Mouse (Mus musculus) neural tube, embryonic 10.5 days (tissue): ENCODE results near the gene Bcs1l.

ENCODE experiments used
- DNase-seq: peaks from one replicate; pipeline ENCODE4 v3.0.0-alpha.2; 2017; ENCODE audit warnings: low spot score; ENCODE audit errors: extremely low spot score

Gene Bcs1l

DNA sequence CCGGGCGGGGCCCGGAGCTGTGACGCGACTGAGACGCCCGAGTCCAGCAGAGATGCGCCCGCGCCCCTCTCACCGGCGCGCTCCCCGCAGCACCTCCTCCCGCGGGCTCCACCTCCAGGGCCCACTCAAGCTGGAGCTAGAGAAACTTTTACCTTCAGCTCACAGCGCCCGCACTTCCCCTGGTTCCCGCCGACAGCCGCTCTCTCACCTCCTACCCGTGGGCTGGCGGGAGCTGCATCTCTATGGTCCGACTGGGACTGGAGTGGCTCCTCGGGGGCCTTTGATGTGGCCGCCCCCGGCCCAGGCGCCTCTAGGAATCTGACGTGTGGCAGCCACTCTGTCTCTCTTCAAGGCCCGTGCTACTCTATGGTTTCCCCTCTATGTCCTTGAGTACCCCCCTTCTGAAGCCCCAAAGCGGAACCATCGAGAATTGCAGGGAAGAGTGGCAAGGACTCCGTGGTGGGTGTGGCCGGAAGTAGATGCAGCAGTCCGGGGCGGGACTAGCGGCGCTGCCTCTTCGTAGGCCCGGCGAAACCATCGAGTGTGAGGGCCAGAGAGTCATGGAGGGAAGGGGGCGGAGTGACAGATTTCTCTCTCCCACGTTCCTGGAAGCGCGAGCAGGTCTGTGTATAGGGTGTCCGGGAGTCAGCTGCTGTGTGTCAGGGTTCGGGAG, at the start of gene Bcs1l, which contains the start of gene Zfp142:
Gene Bcs1l, plus strand, starts transcription at position 517 of the 673 bp plus-strand sequence.
Gene Zfp142, minus strand, starts transcription at position 474 of the 673 bp plus-strand sequence.
- peak; percentile 99 for DNase-seq

DNA sequence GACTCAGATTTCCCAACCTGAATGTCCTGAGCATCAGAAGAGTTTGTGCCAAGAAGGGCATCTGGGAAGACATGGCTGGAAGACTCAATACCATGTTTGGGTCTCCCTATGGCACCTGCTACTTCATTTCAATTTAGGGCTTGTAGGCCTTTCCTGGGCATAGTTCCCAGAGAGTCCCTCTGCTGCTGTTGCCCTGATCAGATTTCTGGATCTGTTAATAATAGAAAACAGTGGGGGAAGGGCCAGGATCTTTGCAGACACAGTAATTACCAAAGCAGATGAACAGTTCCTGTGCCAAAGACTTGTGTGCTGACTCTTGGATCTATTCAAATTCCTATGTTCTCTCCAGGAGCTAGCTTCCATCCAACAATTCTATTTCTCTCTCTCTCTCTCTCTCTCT, 49.4 kb upstream of the Bcs1l start:
- no peak for DNase-seq

DNA sequence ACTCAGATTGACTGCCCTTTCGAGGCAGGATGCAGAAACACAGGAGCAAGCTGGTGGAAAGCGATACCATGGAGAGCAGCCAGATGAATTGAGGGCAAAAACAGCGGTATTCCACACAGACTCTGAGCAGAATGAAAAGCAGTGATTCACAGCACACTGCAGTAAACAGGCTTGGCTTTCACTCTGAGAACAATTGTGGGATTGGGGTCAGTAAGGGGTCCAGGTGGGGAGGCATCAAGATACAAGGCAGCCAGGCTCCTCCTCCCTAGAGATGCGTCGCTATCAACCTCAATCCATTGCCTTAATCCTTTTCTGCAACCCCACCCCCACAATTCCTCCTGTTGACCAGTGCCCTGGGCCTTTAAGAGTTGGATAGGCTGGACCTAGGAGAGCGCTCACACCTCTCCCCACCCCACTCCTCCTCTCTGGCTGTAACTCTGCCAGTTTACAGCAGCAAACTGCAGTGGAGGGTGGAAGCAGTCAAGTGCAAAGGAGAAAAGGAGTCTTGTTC, 45.6 kb upstream of the Bcs1l start, which contains the start of gene Plcd4:
Gene Plcd4, plus strand, starts transcription at position 438 of the 511 bp plus-strand sequence.
- no peak for DNase-seq

DNA sequence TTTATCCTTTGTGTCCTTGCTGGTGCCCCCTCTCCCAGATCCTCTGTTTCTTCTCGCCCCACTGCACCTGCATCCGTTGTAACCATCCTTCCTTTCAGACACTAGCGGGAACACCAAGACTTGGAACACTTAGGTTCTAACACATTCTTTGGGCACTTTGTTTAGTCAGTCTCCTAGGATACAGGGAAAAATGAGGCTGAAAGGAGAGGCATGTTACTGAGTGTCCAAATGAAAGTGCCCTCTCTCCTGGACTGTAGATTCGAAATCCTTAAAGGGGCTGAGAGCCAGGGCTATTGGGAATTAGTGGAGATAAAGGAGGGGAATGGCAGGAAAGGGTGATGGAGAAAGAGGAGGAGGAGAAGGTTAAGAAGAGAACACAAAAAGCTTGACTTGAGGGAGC, 43.9 kb upstream of the Bcs1l start, which contains the start of gene Usp37:
Gene Usp37, minus strand, starts transcription at position 101 of the 400 bp plus-strand sequence.
- no peak for DNase-seq

DNA sequence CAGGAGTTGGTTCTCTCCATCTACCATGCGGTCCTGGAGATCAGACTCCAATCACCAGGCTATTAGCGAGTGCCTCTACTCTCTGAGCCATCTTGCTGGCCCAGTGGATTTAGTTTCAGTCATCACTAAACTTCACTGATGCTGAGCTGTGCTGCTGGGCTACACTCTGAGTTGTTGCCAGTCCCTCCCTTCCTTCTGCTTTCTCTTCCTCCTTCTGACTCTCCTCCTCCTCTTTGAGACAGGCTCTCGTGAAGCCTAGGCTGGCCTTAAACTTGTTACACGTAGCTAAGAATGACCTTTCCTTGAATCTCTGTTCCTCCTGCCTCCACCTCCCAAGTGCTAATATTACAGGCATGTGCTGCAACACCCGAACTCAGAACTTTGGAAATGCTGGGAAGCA, 29.0 kb upstream of the Bcs1l start:
- DNase-seq: no peak

DNA sequence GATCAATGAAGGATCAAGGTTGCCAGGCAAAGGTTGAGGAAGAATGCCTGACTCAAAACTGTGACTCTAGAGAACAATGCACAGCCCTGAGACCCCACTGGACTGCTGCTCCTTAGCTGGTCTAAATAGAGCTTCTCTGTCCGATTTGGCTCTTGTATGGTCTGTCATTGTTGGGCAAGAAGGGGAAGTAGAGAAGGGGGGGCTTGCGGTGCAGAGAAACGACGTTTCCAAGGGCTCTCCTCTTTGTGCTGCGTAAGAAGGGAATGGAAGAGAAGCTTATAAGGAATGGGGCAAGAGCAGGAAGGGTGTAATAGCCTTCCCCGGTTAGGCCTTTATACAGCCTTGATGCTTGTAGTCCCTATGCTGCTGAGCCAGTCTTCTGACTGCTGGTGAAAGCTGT, 22.3 kb upstream of the Bcs1l start:
- no peak for DNase-seq

DNA sequence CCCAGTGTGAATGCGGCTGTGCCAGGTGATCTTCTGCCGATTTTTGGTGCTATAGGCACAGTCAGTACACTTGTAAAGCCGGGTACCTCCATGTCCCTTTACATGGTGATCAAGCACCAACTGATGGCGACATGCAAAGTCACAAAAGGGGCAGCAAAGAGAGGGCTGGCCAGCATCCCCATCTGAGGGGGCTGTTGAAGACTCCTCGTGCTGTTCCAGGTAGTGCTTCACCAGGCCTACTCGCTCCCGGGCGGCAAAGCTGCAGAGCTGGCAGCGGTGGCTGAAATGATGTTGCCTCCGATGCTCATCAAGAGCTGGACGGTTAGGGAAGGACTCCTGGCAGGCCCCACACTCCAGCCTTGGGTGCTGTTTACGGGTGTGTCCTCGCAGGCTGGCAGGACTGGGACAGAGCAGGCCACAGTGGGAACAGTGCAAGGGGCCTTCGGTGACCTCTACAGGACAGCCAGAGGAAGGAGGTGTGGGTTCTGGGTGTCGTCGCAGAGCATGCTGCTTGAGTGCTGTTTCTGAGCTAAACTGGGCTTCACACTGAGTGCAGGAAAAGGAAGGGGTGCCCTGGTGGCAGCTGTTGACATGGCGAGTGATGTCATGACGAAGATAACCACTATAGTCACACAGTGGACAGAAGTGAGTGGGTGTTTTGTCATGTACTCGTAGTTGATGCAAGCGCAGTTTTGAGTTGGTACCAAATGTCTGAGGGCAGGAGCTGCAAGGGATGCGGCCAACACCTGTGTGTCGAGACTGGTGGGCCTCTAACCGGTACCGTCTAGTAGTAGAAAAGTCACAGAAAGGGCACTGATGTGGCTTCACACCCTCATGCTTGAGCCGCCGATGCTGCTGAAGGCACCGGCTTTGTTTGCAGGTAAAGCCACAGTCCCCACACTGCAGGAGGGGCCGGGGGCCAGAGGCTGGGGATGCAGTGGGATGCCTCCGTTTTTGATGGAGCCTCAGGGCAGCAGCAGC, 18.1 kb upstream of the Bcs1l start:
- DNase-seq: no peak

DNA sequence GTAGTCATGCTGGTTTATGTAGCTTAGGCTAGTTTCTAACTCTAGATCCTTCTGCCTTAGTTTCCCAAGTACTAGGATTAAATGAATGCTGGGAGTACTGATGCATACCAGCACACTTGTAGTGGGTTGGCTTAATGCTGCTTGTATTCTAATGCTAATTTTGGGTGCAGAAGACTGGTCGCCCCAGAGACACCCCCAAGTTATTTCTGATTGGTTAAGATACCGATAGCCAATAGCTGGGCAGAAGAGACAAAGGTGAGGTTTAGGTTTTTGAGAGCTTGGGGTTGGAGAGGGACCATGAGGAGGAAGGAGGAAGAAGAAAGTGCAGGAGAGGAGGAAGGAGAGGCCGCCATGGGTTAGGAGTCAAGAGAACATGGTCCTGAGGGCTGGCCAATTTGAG, 5.5 kb upstream of the Bcs1l start:
- DNase-seq: no peak

DNA sequence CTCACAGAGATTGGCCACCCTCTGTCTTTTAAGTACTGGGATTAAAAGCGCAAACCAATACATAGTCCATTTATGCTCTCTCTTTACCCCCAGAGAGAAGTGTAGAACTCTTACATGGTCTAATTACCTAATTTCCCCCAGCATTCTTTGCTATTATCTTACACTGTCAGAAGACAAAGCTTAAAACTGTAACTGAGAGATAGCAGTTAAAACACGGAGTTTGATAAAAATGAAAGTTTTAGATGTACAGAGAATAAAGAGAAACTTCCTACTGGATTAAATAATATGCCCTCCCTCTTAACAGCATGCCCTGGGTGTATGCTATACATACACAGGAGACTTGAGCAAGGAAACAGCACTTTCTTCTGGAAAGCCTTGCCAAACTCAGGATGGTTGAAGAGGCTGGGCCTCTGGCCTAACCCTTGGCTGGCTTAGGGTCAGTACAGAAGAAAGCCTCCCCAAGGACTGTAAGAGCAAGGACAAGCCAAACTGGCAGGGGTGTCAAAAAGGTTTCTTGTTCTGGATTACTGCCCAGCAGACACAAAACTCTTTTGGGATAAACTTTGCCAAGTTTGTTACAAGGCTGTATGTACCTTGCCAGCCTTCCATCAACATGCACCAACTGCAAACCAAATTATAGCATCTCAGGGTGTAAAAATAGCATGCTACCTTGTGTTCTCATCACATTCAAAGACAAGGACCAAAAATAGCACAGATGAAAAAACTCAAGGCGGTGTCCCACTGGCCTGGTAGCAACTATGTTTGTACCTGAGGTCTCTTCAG, 3.3 kb upstream of the Bcs1l start:
- no peak for DNase-seq

DNA sequence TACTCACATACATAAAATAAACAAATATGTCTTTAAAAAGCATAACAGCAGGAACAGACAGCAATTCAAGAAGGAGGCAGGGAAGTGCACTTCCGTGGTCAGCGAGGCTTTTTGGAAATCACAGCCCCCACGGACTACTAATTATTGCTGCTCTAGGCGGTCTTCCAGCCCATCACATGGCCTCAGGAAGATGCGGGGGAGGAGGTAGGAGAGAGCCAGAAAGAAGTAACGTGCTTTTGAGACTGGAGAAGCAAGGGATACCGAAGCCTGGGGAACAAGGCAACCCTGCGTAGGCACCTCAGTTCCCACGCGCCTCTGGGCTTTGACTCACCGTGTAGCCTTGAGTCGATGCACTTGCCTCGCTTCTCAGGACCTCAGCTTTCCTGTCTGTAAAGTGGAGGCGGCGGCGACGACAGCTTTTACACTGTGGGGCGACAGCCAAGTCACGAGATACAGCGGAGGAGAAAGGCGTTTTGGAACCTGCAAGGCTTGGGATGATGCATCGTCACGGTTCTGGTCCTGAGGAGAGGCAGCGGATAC, 786 bp upstream of the Bcs1l start:
- no peak for DNase-seq

DNA sequence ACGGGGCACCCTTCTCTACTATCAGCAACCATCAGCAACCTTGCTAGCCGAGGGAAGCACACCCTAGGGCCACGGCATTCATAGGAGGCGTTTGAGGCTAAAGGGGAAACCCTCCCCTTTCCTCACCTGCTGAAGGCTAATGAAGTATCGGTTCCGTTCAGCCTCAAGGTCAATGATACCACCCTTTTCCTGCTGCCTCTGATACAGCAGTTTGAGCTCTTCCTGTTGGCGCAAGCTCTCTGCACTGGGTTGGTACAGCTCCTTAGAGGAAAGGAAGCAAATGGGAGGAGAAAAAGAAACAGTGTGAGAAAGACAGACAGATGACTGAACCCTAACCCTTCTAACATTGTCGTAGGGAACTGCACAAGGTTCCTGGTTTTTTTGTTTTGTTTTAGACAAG, 6.3 kb downstream of the Bcs1l start:
- DNase-seq: no peak

DNA sequence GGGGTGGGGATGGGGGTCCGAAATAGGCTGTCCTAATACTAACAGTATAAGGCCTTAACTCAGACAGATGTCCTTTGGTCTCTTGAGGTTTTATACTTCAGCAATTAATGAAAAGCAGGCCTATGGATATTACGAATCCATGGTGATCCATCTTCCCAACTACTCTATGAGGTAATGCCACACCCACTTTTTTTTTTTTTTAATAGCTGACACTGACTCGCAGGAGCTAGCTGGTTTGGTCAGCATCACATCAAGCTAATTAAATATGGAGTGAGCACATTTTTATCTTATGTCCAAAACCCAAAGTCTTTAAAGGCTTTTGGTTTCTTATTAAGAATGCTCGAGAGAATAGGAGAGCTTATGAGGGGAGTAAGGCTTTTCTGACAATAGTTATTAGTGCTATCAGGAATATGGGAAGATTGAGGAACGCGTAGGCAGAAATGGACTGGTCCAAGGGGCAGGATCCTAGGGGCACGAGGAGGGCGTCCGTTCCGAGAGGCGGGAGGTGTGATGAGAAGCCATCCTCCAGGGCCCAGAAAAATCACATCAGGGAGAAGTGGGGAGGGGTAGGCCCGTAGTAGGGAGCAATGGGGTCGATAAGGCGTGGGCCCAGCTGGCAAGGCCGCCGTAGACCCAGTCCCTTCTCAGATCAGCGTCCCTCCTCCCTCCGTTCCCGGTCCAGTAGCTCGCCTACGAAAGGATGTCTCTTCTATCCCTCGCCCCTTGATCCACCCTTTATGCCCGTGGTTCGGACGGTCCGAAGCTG, 12.6 kb downstream of the Bcs1l start:
- no peak for DNase-seq

DNA sequence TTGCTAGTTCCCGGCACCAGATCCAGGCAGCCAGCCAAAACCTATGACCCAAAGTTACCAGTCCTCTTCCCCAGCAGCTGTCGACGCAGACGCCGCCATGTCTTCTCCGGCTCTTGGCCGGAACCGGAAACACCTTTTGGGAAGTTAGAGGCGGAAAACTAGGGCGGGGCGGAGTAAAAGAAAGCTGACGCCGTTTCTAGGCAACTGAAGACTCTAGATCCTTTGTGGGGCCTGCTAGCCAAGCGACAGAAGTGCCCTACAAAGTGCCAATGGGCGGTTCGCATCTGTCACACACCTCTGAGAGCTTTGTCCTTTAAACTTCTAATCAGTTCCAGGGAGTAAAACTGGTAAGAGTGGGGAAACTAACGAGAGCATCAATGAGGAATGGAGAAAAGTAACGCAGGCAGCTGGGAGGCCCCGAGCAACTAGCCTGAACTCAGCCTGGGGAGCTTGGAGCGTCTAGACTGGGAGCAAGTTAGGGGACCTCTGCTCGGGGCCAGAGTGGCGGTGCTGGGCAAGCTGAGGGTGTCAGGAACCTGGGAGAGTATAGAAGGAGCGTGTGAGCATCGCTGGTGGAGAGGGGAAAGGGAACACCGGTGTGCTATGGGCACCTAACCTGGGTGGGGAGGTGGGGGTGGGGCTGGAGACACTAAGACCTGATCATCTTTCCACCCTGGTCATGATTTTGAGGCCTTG, 13.3 kb downstream of the Bcs1l start, which contains the start of the genes Rnf25 and Stk36:
Gene Rnf25, minus strand, starts transcription at position 131 of the 696 bp plus-strand sequence.
Gene Stk36, plus strand, starts transcription at position 179 of the 696 bp plus-strand sequence.
- DNase-seq: peak; percentile 81

DNA sequence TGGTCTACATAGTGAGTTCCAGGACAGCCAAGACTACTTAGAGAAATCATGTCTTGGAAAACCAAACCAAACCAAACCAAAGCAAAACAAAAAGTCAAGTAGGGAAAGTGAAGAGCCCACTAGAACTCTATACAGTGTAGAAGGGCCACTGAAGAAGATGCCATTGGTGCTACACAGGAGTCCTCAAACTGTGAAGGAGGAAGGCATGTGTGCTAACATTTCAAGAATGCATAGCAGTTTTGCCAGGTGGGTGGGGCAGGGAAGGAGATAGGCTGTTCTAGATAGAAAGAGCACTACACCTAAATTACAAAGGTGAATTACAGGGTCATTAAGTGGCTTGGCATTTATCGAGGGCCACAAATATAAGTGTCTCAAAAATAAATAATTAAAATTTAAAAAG, 36.1 kb downstream of the Bcs1l start:
- no peak for DNase-seq

DNA sequence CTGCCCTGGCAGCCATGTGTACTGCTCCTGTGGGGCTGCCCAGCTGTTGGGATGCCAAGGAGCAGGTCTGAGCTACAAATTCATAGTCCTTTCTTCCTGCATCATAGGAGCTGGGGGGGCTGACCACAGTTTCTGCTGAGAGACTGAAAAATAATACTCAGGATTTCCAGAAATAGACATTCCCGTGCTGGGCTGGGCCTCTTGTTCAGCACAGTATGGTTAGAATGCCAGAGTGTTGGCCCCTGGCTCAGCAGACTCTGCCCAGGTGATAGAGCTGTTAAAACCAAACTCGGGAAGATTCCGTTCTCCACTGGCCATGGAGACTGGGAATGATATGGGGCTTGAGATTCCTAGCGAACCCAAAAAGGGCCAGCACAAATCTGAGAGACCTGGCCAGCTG, 38.0 kb downstream of the Bcs1l start:
- DNase-seq: no peak

DNA sequence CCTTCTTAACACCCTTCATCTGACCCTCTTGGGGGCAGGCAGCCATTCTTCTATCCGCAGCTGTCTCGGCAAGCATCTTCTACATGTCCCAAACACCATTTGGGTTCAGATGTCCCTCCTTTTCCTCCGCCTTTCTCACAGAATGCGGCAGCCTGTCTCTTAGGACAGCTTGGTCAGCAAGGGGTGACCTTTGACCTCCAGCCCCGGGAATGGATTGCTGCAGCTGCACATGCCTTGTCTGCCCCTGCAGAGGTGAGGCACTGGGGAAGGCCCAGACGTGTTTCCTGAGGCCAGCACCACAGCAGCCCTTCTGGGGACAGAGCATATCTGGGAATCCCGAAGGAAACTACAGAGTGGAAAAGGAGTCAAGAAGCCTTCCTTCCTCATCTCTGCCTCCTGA, 39.9 kb downstream of the Bcs1l start:
- DNase-seq: no peak

DNA sequence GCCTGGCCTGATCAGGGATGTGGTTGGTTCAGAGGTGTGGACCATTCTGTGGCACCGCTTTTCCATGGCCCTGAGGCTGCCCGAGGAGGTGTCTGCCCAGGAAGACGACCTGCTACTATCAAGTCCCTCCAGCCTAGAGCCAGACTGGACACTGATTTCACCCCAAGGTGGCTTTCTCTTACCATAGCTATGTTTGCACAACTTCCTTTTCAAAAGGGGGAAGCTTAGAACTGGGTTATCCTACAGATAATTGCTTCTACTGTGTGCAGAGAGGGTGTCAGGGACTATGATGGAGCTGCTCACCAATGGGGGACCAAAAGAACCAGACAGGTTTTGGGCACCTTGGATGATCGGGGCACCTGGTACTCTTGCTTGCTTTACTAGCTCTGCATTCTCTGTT, 44.6 kb downstream of the Bcs1l start:
- DNase-seq: no peak
